Mouse (Mus musculus): ENCODE results near the gene Amotl1. TPM values are rescaled to one million over a fixed set of nuclear protein-coding genes. Genes with fewer than 3 reads are reported as not detected.
"Not testable (repeated sequence)": the region's sequence is repeated elsewhere in the genome, so short reads cannot be mapped to it uniquely, and the experiment has no call there.

Amotl1 gene
- polyA plus RNA-seq, 1 experiment from 2014 or later = 28.6 TPM

GRCm38 (mm10) chr9:14671965-14672364, 27.1 kb upstream of the Amotl1 start:
- H3K9me3 ChIP-seq (replicated peaks; ENCODE audit: control insufficient read depth, low read length); H3K27me3 ChIP-seq (ENCODE audit: control insufficient read depth, insufficient read depth, low read length); H3K27ac ChIP-seq (replicated peaks; ENCODE audit: low read depth, low read length); H3K9ac ChIP-seq (replicated peaks; ENCODE audit: low read length); DNase-seq (ENCODE audit: low spot score); ATAC-seq (replicated peaks; ENCODE audit: insufficient number of reproducible peaks, low FRiP score, low TSS enrichment, low read depth); H3K4me2 ChIP-seq (ENCODE audit: low read depth, low read length); H3K4me1 ChIP-seq (ENCODE audit: control insufficient read depth, insufficient read depth, low read length); H3K4me3 ChIP-seq (ENCODE audit: low read depth, low read length); H3K36me3 ChIP-seq (replicated peaks; ENCODE audit: control insufficient read depth, insufficient read depth, low read depth, low read length): not testable (repeated sequence)
- WGBS = 48% methylated on average over 5 of the region's 5 CpGs

GRCm38 (mm10) chr9:14668382-14668781, 23.5 kb upstream of the Amotl1 start:
- Histone ChIP-seq H3K9ac (replicated peaks; ENCODE audit: low read length) (no peak overlapping the region), H3K9me3 (replicated peaks; ENCODE audit: control insufficient read depth, low read length) (no peaks in the 10 kb centered on the region), H3K27me3 (ENCODE audit: control insufficient read depth, insufficient read depth, low read length) (no peaks in the 10 kb centered on the region), H3K4me3 (ENCODE audit: low read depth, low read length) (no peak overlapping the region), H3K4me1 (ENCODE audit: control insufficient read depth, insufficient read depth, low read length) (no peaks in the 10 kb centered on the region), H3K36me3 (replicated peaks; ENCODE audit: control insufficient read depth, insufficient read depth, low read depth, low read length) (no peaks in the 10 kb centered on the region), H3K4me2 (ENCODE audit: low read depth, low read length) (no peak overlapping the region), H3K27ac (replicated peaks; ENCODE audit: low read depth, low read length) (no peak overlapping the region)
- ATAC-seq (replicated peaks; ENCODE audit: insufficient number of reproducible peaks, low FRiP score, low TSS enrichment, low read depth) = no peak
- no peak for DNase-seq (ENCODE audit: low spot score)
- WGBS = 86% methylated on average over 3 of the region's 3 CpGs

GRCm38 (mm10) chr9:14666071-14666470, 21.2 kb upstream of the Amotl1 start:
- DNase-seq (ENCODE audit: low spot score) = no peak
- no peak for ATAC-seq (replicated peaks; ENCODE audit: insufficient number of reproducible peaks, low FRiP score, low TSS enrichment, low read depth)
- no peaks in the 10 kb centered on the region for H3K27me3 ChIP-seq (ENCODE audit: control insufficient read depth, insufficient read depth, low read length)
- WGBS = 91% methylated on average over 3 of the region's 3 CpGs
- no peaks in the 10 kb centered on the region for H3K4me1 ChIP-seq (ENCODE audit: control insufficient read depth, insufficient read depth, low read length)
- no peak overlapping the region for H3K4me2 ChIP-seq (ENCODE audit: low read depth, low read length)
- H3K27ac ChIP-seq (replicated peaks; ENCODE audit: low read depth, low read length) = no peak overlapping the region
- H3K9ac ChIP-seq (replicated peaks; ENCODE audit: low read length) = no peak overlapping the region
- no peak overlapping the region for H3K4me3 ChIP-seq (ENCODE audit: low read depth, low read length)
- H3K36me3 ChIP-seq (replicated peaks; ENCODE audit: control insufficient read depth, insufficient read depth, low read depth, low read length) = no peaks in the 10 kb centered on the region
- no peaks in the 10 kb centered on the region for H3K9me3 ChIP-seq (replicated peaks; ENCODE audit: control insufficient read depth, low read length)

DNA sequence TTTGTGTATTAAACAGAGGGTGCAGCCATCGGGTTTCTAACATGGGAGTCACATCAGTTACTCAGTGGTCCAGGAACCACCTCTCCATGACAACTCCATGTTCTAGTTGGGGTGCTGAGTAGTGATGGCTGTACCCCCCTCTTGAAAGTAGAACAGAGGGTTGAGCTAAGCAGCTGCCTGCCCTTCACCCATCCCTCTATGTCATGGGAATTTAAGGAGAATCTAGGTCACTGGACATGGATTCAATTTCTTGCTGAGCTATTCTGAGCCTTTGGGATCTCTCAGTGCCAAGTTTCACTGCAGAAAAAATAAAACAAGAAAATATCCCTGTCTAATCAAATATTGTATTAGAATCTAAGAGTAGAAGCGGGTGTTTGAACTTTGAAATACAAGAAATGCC, 18.7 kb upstream of the Amotl1 start:
- no peak for ATAC-seq (replicated peaks; ENCODE audit: insufficient number of reproducible peaks, low FRiP score, low TSS enrichment, low read depth)
- Histone ChIP-seq H3K4me1 (ENCODE audit: control insufficient read depth, insufficient read depth, low read length) (no peaks in the 10 kb centered on the region), H3K27ac (replicated peaks; ENCODE audit: low read depth, low read length) (no peak overlapping the region), H3K4me2 (ENCODE audit: low read depth, low read length) (no peak overlapping the region), H3K9me3 (replicated peaks; ENCODE audit: control insufficient read depth, low read length) (no peaks in the 10 kb centered on the region), H3K36me3 (replicated peaks; ENCODE audit: control insufficient read depth, insufficient read depth, low read depth, low read length) (no peaks in the 10 kb centered on the region), H3K27me3 (ENCODE audit: control insufficient read depth, insufficient read depth, low read length) (no peaks in the 10 kb centered on the region), H3K9ac (replicated peaks; ENCODE audit: low read length) (no peak overlapping the region), H3K4me3 (ENCODE audit: low read depth, low read length) (no peak overlapping the region)
- WGBS = 94% methylated on average over 2 of the region's 2 CpGs
- DNase-seq (ENCODE audit: low spot score) = no peak

DNA sequence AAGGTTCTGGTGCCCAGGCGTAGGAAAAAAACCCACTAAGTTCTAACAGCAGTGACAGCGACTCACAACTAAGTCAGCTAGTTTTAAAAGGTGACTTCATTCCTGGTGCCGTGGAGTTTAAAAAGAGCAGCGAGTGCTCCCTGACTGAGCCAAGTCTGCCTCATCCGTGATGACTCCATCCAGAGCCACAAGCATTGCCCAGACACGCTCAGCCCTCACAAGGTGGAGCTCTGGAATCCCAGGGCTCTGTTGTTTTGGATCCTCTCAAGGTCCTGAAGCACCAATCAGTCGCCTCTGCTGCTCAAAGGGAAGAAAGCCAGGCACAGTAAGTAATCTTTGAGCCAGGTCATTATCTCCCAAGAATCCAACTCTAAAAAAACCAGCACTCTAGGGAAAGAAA, 18.0 kb upstream of the Amotl1 start:
- no peak overlapping the region for H3K4me2 ChIP-seq (ENCODE audit: low read depth, low read length)
- H3K27ac ChIP-seq (replicated peaks; ENCODE audit: low read depth, low read length) = no peak overlapping the region
- no peak for ATAC-seq (replicated peaks; ENCODE audit: insufficient number of reproducible peaks, low FRiP score, low TSS enrichment, low read depth)

DNA sequence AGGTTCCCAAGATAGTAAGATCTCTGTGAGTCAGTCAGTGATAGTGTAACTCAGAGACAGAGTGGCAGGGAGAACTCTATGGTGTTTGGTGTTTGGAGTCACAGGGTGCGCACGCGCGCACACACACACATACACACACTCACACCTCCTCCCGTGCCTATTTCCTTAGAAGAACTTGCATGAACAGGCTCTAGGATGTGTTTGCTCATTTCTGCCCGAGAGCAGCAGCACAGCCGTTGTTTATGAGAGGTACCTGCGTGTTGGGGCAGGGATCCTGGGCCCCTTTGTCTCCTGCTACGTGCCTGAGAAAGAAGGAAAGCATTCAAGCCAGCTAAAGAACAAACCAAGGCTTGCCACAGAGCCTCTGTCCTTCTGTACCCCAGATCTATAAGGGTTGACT, 17.3 kb upstream of the Amotl1 start:
- peak; percentile 30 for DNase-seq (ENCODE audit: low spot score)
- no peak overlapping the region for H3K4me3 ChIP-seq (ENCODE audit: low read depth, low read length)

More for the DNA sequence above, 18.0 kb upstream of the Amotl1 start:
- Histone ChIP-seq H3K4me1 (ENCODE audit: control insufficient read depth, insufficient read depth, low read length) (no peaks in the 10 kb centered on the region), H3K9me3 (replicated peaks; ENCODE audit: control insufficient read depth, low read length) (no peaks in the 10 kb centered on the region), H3K4me3 (ENCODE audit: low read depth, low read length) (no peak overlapping the region), H3K9ac (replicated peaks; ENCODE audit: low read length) (no peak overlapping the region), H3K27me3 (ENCODE audit: control insufficient read depth, insufficient read depth, low read length) (no peaks in the 10 kb centered on the region), H3K36me3 (replicated peaks; ENCODE audit: control insufficient read depth, insufficient read depth, low read depth, low read length) (no peaks in the 10 kb centered on the region)
- 68% methylated on average over 7 of the region's 7 CpGs for WGBS
- no peak for DNase-seq (ENCODE audit: low spot score)

GRCm38 (mm10) chr9:14657926-14658325, 13.1 kb upstream of the Amotl1 start:
- H3K9me3 ChIP-seq (replicated peaks; ENCODE audit: control insufficient read depth, low read length) = no peaks in the 10 kb centered on the region
- H3K4me3 ChIP-seq (ENCODE audit: low read depth, low read length) = no peak overlapping the region
- H3K4me1 ChIP-seq (ENCODE audit: control insufficient read depth, insufficient read depth, low read length) = no peaks in the 10 kb centered on the region
- WGBS = 54% methylated on average over 2 of the region's 2 CpGs
- no peaks in the 10 kb centered on the region for H3K36me3 ChIP-seq (replicated peaks; ENCODE audit: control insufficient read depth, insufficient read depth, low read depth, low read length)
- DNase-seq (ENCODE audit: low spot score) = no peak
- no peak for ATAC-seq (replicated peaks; ENCODE audit: insufficient number of reproducible peaks, low FRiP score, low TSS enrichment, low read depth)
- H3K4me2 ChIP-seq (ENCODE audit: low read depth, low read length) = no peak overlapping the region
- no peak overlapping the region for H3K9ac ChIP-seq (replicated peaks; ENCODE audit: low read length)
- no peak overlapping the region for H3K27ac ChIP-seq (replicated peaks; ENCODE audit: low read depth, low read length)
- H3K27me3 ChIP-seq (ENCODE audit: control insufficient read depth, insufficient read depth, low read length) = no peaks in the 10 kb centered on the region

More for the DNA sequence above, 17.3 kb upstream of the Amotl1 start:
- 81% methylated on average over 9 of the region's 9 CpGs for WGBS
- Histone ChIP-seq H3K9me3 (replicated peaks; ENCODE audit: control insufficient read depth, low read length) (no peaks in the 10 kb centered on the region), H3K9ac (replicated peaks; ENCODE audit: low read length) (no peak overlapping the region), H3K36me3 (replicated peaks; ENCODE audit: control insufficient read depth, insufficient read depth, low read depth, low read length) (no peaks in the 10 kb centered on the region), H3K27ac (replicated peaks; ENCODE audit: low read depth, low read length) (no peak overlapping the region), H3K4me2 (ENCODE audit: low read depth, low read length) (no peak overlapping the region), H3K4me1 (ENCODE audit: control insufficient read depth, insufficient read depth, low read length) (no peaks in the 10 kb centered on the region), H3K27me3 (ENCODE audit: control insufficient read depth, insufficient read depth, low read length) (no peaks in the 10 kb centered on the region)
- ATAC-seq (replicated peaks; ENCODE audit: insufficient number of reproducible peaks, low FRiP score, low TSS enrichment, low read depth) = no peak; the same call in 1 of the 2 replicates

- 84% methylated on average over 2 of the region's 2 CpGs for WGBS
- H3K9ac ChIP-seq (replicated peaks; ENCODE audit: low read length) = no peak overlapping the region
- no peak overlapping the region for H3K4me3 ChIP-seq (ENCODE audit: low read depth, low read length)
- no peaks in the 10 kb centered on the region for H3K9me3 ChIP-seq (replicated peaks; ENCODE audit: control insufficient read depth, low read length)
- no peaks in the 10 kb centered on the region for H3K27me3 ChIP-seq (ENCODE audit: control insufficient read depth, insufficient read depth, low read length)
- no peak overlapping the region for H3K27ac ChIP-seq (replicated peaks; ENCODE audit: low read depth, low read length)
- no peaks in the 10 kb centered on the region for H3K36me3 ChIP-seq (replicated peaks; ENCODE audit: control insufficient read depth, insufficient read depth, low read depth, low read length)
- no peak for DNase-seq (ENCODE audit: low spot score)
- no peak overlapping the region for H3K4me2 ChIP-seq (ENCODE audit: low read depth, low read length)
- no peaks in the 10 kb centered on the region for H3K4me1 ChIP-seq (ENCODE audit: control insufficient read depth, insufficient read depth, low read length)
- no peak for ATAC-seq (replicated peaks; ENCODE audit: insufficient number of reproducible peaks, low FRiP score, low TSS enrichment, low read depth)
These were observed 9.2 kb upstream of the Amotl1 start for GRCm38 (mm10) chr9:14654010-14654409.

Data from embryonic facial prominence, embryonic 11.5 days (tissue).